In genomic region chr17:26363853-26364532, GRCm38 (mm10) we compare ENCODE assay signal across 11 mouse cellular contexts. TPM values are rescaled to one million over a fixed set of nuclear protein-coding genes. Genes with fewer than 3 reads are reported as not detected.
DNase-seq lines count a peak whose midpoint lies in the region; ATAC-seq lines count a peak whose summit lies in the region.
"Had no signal": no experiment of that assay in that cellular context is flagged by ENCODE, and none has a peak within 500 bp of the region (broad histone marks: within the 10 kb centered on the region; RNA-seq: fewer than 3 reads in every experiment).

No protein-coding gene starts in this region.

- WGBS in heart, embryonic 13.5 days: 61% methylated on average over 5 of the region's 5 CpGs
- 63% methylated on average over 5 of the region's 5 CpGs for WGBS in embryonic facial prominence, embryonic 10.5 days
- 37% methylated on average over 5 of the region's 5 CpGs for WGBS in forebrain, embryonic 15.5 days
- 56% methylated on average over 5 of the region's 5 CpGs for WGBS in midbrain, embryonic 16.5 days

- peaks cover 92% of the 10 kb centered on the region for H3K4me1 ChIP-seq in heart, embryonic 13.5 days
- H3K4me1 ChIP-seq in embryonic facial prominence, embryonic 10.5 days: peaks cover 33% of the 10 kb centered on the region
- H3K4me1 ChIP-seq in forebrain, embryonic 15.5 days: peaks cover 42% of the 10 kb centered on the region
- H3K4me1 ChIP-seq in midbrain, embryonic 16.5 days (ENCODE audit: control insufficient read depth, insufficient read depth, low read length): peaks cover 11% of the 10 kb centered on the region

- no peaks in the 10 kb centered on the region; the same call in 1 of the 2 replicates for H3K27me3 ChIP-seq in heart, embryonic 13.5 days (replicated peaks)
- no peaks in the 10 kb centered on the region for H3K27me3 ChIP-seq in embryonic facial prominence, embryonic 10.5 days (replicated peaks; ENCODE audit: low read depth, poor library complexity, severe bottlenecking)
- no peaks in the 10 kb centered on the region for H3K27me3 ChIP-seq in forebrain, embryonic 15.5 days
- no peaks in the 10 kb centered on the region for H3K27me3 ChIP-seq in midbrain, embryonic 16.5 days (ENCODE audit: control insufficient read depth, insufficient read depth, low read depth, low read length)

- H3K9ac ChIP-seq in heart, embryonic 13.5 days: peak overlapping the region; percentile 52
- H3K9ac ChIP-seq in forebrain, embryonic 15.5 days (replicated peaks): no peak overlapping the region
- H3K9ac ChIP-seq in midbrain, embryonic 16.5 days (ENCODE audit: low read depth, low read length): no peak overlapping the region
- H3K9ac ChIP-seq: lung, embryonic 14.5 days had no signal

- no peak for DNase-seq in heart, adult 11 months
- no peak for DNase-seq in embryonic facial prominence, embryonic 10.5 days (ENCODE audit: low spot score)
- no peak for DNase-seq in spleen, adult 18-20 months
- DNase-seq in layer of hippocampus, postnatal 36 days: no peak
- DNase-seq: cerebellum, adult 9-10 months; kidney, postnatal 10 days; lung, embryonic 14.5 days had no signal

- H3K27ac ChIP-seq in heart, embryonic 13.5 days (replicated peaks): peak overlapping the region; percentile 83
- peak overlapping the region; percentile 54 for H3K27ac ChIP-seq in embryonic facial prominence, embryonic 10.5 days (replicated peaks)
- H3K27ac ChIP-seq in forebrain, embryonic 15.5 days (replicated peaks): peak overlapping the region; percentile 56
- peak overlapping the region; percentile 7; the same call in 1 of the 2 replicates for H3K27ac ChIP-seq in midbrain, embryonic 16.5 days (ENCODE audit: low read length)

- no peaks in the 10 kb centered on the region for H3K9me3 ChIP-seq in heart, embryonic 13.5 days
- no peaks in the 10 kb centered on the region for H3K9me3 ChIP-seq in embryonic facial prominence, embryonic 10.5 days
- H3K9me3 ChIP-seq in forebrain, embryonic 15.5 days: no peaks in the 10 kb centered on the region
- no peaks in the 10 kb centered on the region for H3K9me3 ChIP-seq in midbrain, embryonic 16.5 days (replicated peaks; ENCODE audit: control insufficient read depth, low read length, poor library complexity, severe bottlenecking)
- H3K9me3 ChIP-seq: megakaryocyte, embryonic 14.5 days had no signal

- ATAC-seq in heart, embryonic 13.5 days (ENCODE audit: extremely low read depth, insufficient number of reproducible peaks, low FRiP score, low TSS enrichment): no peak
- ATAC-seq in forebrain, embryonic 15.5 days (replicated peaks): peak; percentile 29; the same call in 1 of the 2 replicates
- no peak; the same call in 1 of the 2 replicates for ATAC-seq in midbrain, embryonic 16.5 days

- no peak overlapping the region for H3K4me2 ChIP-seq in heart, embryonic 13.5 days
- H3K4me2 ChIP-seq in forebrain, embryonic 15.5 days (replicated peaks): no peak overlapping the region
- H3K4me2 ChIP-seq in midbrain, embryonic 16.5 days (ENCODE audit: low read length): no peak overlapping the region
- H3K4me2 ChIP-seq: lung, embryonic 14.5 days had no signal

- H3K36me3 ChIP-seq in heart, embryonic 13.5 days: no peaks in the 10 kb centered on the region
- H3K36me3 ChIP-seq in embryonic facial prominence, embryonic 10.5 days (replicated peaks): no peaks in the 10 kb centered on the region
- no peaks in the 10 kb centered on the region for H3K36me3 ChIP-seq in forebrain, embryonic 15.5 days
- H3K36me3 ChIP-seq in midbrain, embryonic 16.5 days (ENCODE audit: control insufficient read depth, insufficient read depth, low read length): no peaks in the 10 kb centered on the region

- no peak overlapping the region for H3K4me3 ChIP-seq in heart, embryonic 13.5 days
- H3K4me3 ChIP-seq in embryonic facial prominence, embryonic 10.5 days: no peak overlapping the region
- H3K4me3 ChIP-seq in forebrain, embryonic 15.5 days: no peak overlapping the region
- no peak overlapping the region for H3K4me3 ChIP-seq in midbrain, embryonic 16.5 days (ENCODE audit: low read depth, low read length)
- H3K4me3 ChIP-seq: megakaryocyte, embryonic 14.5 days had no signal

RNA-seq across cellular contexts. Expression of gene Neurl1b, which starts 50.6 kb away (rescaled TPM):
- polyA plus RNA-seq in heart, embryonic 13.5 days (2015; fragmentation: Nextera tagmentation; extraction: Ambion mirVana): 2.1 and 2.3 TPM in 2 replicates
- polyA plus RNA-seq in embryonic facial prominence, embryonic 10.5 days (2016; fragmentation: Nextera tagmentation; extraction: Ambion mirVana): 0.16 TPM in 2 replicates
- 2.7 and 2.9 TPM in 2 replicates for polyA plus RNA-seq in forebrain, embryonic 15.5 days (2015; fragmentation: Nextera tagmentation; extraction: Ambion mirVana)
- 2.0 and 2.3 TPM in 2 replicates for polyA plus RNA-seq in midbrain, embryonic 16.5 days (2015; fragmentation: Nextera tagmentation; extraction: Ambion mirVana)
- 10 to 100 TPM; 76.7 to 80.8 TPM for total RNA-seq in layer of hippocampus, postnatal 36 days (2021)

Comparison
In these comparisons a context has a peak if more than half of its experiments do, and no peak if none do; other contexts are left out.
1. H3K27ac ChIP-seq: peak in every context shown above with its lines; median percentile 83 in heart, embryonic 13.5 days; 56 in forebrain, embryonic 15.5 days; 54 in embryonic facial prominence, embryonic 10.5 days; 7 in midbrain, embryonic 16.5 days.